Mouse (Mus musculus): ENCODE results near the gene Nsfl1c. TPM values are rescaled to one million over a fixed set of nuclear protein-coding genes. Genes with fewer than 3 reads are reported as not detected.
"Not testable (repeated sequence)": the region's sequence is repeated elsewhere in the genome, so short reads cannot be mapped to it uniquely, and the experiment has no call there.

The Nsfl1c gene
- polyA plus RNA-seq (2011; ENCODE audit: insufficient read depth, insufficient read length, low read depth, missing spikeins), result 136 and 137 TPM in 2 replicates

GRCm38 (mm10) chr2:151494035-151494803, at the start of gene Nsfl1c:
Gene Nsfl1c, plus strand, starts transcription at chr2:151494182.
- Histone ChIP-seq H3K36me3 (ENCODE audit: control insufficient read depth, insufficient read depth, low read length, poor library complexity, severe bottlenecking) (peaks cover 26% of the 10 kb centered on the region), H3K9ac (ENCODE audit: low read depth, poor library complexity, severe bottlenecking) (peak within 1 kb of the TSS; percentile 86), H3K27ac (ENCODE audit: insufficient read depth, low read length) (no peak within 1 kb of the TSS), H3K4me1 (ENCODE audit: control insufficient read depth, insufficient read depth, low read length) (no peaks in the 10 kb centered on the region), H3K27me3 (ENCODE audit: control insufficient read depth, insufficient read depth, low read length, poor library complexity, severe bottlenecking) (no peaks in the 10 kb centered on the region), H3K4me3 (ENCODE audit: low read depth, low read length) (peak within 1 kb of the TSS; percentile 82), H3K9me3 (replicated peaks; ENCODE audit: control insufficient read depth, insufficient read depth, low read length, poor library complexity, severe bottlenecking) (no peaks in the 10 kb centered on the region)
- TF ChIP-seq EP300 (IDR thresholded peaks at IDR 0.05; ENCODE audit: insufficient read depth, low read depth, low read length) (peak; percentile 55; the same call in 1 of the 2 replicates), CTCF (IDR thresholded peaks at IDR 0.05; ENCODE audit: low read depth, low read length) (peak; percentile 79), POLR2A (IDR thresholded peaks at IDR 0.05; ENCODE audit: insufficient read depth, low read length) (peak; percentile 62)

GRCm38 (mm10) chr2:151476053-151476452, 17.9 kb upstream of the Nsfl1c start, which contains the start of gene 4921509C19Rik:
Gene 4921509C19Rik, minus strand, starts transcription at chr2:151476153.
- H3K4me3 ChIP-seq (ENCODE audit: low read depth, low read length); H3K4me1 ChIP-seq (ENCODE audit: control insufficient read depth, insufficient read depth, low read length); H3K9me3 ChIP-seq (replicated peaks; ENCODE audit: control insufficient read depth, insufficient read depth, low read length, poor library complexity, severe bottlenecking); H3K9ac ChIP-seq (ENCODE audit: low read depth, poor library complexity, severe bottlenecking); H3K27me3 ChIP-seq (ENCODE audit: control insufficient read depth, insufficient read depth, low read length, poor library complexity, severe bottlenecking); H3K36me3 ChIP-seq (ENCODE audit: control insufficient read depth, insufficient read depth, low read length, poor library complexity, severe bottlenecking); H3K27ac ChIP-seq (ENCODE audit: insufficient read depth, low read length): not testable (repeated sequence)

DNA sequence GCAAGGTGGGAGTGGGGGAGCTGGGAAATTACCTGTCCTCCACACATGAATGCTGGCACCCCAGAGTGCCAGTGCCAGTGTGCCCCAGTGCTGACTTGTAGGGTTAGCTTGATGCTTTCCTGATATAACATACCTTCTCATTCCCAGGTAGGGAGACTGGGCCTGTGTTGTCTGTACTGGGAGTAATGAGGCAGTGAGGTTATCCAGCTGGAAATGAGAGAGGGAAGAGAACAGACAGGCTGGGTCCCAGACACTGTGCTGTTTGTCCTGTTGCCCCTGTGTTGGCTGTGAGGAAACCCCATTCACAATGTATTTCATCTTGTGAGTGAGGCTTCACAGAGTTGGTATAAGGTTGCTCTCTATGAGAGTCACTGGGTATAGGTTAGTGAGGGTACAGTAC, 7.5 kb upstream of the Nsfl1c start:
- no peak for TF ChIP-seq EP300 (IDR thresholded peaks at IDR 0.05; ENCODE audit: insufficient read depth, low read depth, low read length)
- TF ChIP-seq CTCF (IDR thresholded peaks at IDR 0.05; ENCODE audit: low read depth, low read length), result no peak
- TF ChIP-seq POLR2A (IDR thresholded peaks at IDR 0.05; ENCODE audit: insufficient read depth, low read length), result no peak

GRCm38 (mm10) chr2:151498358-151498757, 4.4 kb downstream of the Nsfl1c start:
- no peak overlapping the region for H3K4me3 ChIP-seq (ENCODE audit: low read depth, low read length)
- no peak overlapping the region for H3K27ac ChIP-seq (ENCODE audit: insufficient read depth, low read length)
- H3K9ac ChIP-seq (ENCODE audit: low read depth, poor library complexity, severe bottlenecking), result no peak overlapping the region
- peaks cover 55% of the 10 kb centered on the region for H3K36me3 ChIP-seq (ENCODE audit: control insufficient read depth, insufficient read depth, low read length, poor library complexity, severe bottlenecking)
- no peaks in the 10 kb centered on the region for H3K27me3 ChIP-seq (ENCODE audit: control insufficient read depth, insufficient read depth, low read length, poor library complexity, severe bottlenecking)
- no peaks in the 10 kb centered on the region for H3K9me3 ChIP-seq (replicated peaks; ENCODE audit: control insufficient read depth, insufficient read depth, low read length, poor library complexity, severe bottlenecking)
- TF ChIP-seq CTCF (IDR thresholded peaks at IDR 0.05; ENCODE audit: low read depth, low read length) (no peak), POLR2A (IDR thresholded peaks at IDR 0.05; ENCODE audit: insufficient read depth, low read length) (no peak), EP300 (IDR thresholded peaks at IDR 0.05; ENCODE audit: insufficient read depth, low read depth, low read length) (no peak)
- no peaks in the 10 kb centered on the region for H3K4me1 ChIP-seq (ENCODE audit: control insufficient read depth, insufficient read depth, low read length)

More for the DNA sequence above, 7.5 kb upstream of the Nsfl1c start:
- Histone ChIP-seq H3K27ac (ENCODE audit: insufficient read depth, low read length) (no peak overlapping the region), H3K36me3 (ENCODE audit: control insufficient read depth, insufficient read depth, low read length, poor library complexity, severe bottlenecking) (no peaks in the 10 kb centered on the region), H3K9me3 (replicated peaks; ENCODE audit: control insufficient read depth, insufficient read depth, low read length, poor library complexity, severe bottlenecking) (no peaks in the 10 kb centered on the region), H3K27me3 (ENCODE audit: control insufficient read depth, insufficient read depth, low read length, poor library complexity, severe bottlenecking) (no peaks in the 10 kb centered on the region; the same call in 1 of the 2 replicates), H3K4me1 (ENCODE audit: control insufficient read depth, insufficient read depth, low read length) (no peaks in the 10 kb centered on the region), H3K9ac (ENCODE audit: low read depth, poor library complexity, severe bottlenecking) (no peak overlapping the region), H3K4me3 (ENCODE audit: low read depth, low read length) (no peak overlapping the region)

GRCm38 (mm10) chr2:151500442-151501007, 6.5 kb downstream of the Nsfl1c start:
- peaks cover 72% of the 10 kb centered on the region for H3K36me3 ChIP-seq (ENCODE audit: control insufficient read depth, insufficient read depth, low read length, poor library complexity, severe bottlenecking)
- no peak overlapping the region for H3K9ac ChIP-seq (ENCODE audit: low read depth, poor library complexity, severe bottlenecking)
- H3K4me1 ChIP-seq (ENCODE audit: control insufficient read depth, insufficient read depth, low read length), result no peaks in the 10 kb centered on the region
- H3K4me3 ChIP-seq (ENCODE audit: low read depth, low read length), result no peak overlapping the region
- no peaks in the 10 kb centered on the region for H3K9me3 ChIP-seq (replicated peaks; ENCODE audit: control insufficient read depth, insufficient read depth, low read length, poor library complexity, severe bottlenecking)
- H3K27ac ChIP-seq (ENCODE audit: insufficient read depth, low read length), result no peak overlapping the region
- TF ChIP-seq CTCF (IDR thresholded peaks at IDR 0.05; ENCODE audit: low read depth, low read length) (no peak), POLR2A (IDR thresholded peaks at IDR 0.05; ENCODE audit: insufficient read depth, low read length) (no peak), EP300 (IDR thresholded peaks at IDR 0.05; ENCODE audit: insufficient read depth, low read depth, low read length) (no peak)
- no peaks in the 10 kb centered on the region for H3K27me3 ChIP-seq (ENCODE audit: control insufficient read depth, insufficient read depth, low read length, poor library complexity, severe bottlenecking)

DNA sequence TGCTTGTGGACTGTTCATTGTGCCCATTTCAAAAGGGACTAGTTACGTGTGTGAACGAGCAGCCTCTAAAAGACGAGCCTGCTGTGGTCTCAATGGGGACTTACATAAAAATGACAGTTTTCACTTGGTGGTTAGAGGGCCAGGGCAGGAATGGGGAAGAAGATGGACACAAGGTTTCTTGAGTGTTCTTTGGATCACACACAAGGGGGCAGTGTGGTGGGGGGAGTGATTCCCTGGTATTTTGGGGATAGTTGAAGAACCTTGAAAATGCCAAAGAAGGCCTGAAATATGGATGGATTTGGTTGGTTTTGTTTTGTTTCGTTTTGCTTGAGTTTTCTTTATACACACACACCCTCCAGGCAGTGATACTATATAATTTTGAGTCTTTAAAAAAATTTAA, 10.2 kb downstream of the Nsfl1c start:
- Histone ChIP-seq H3K4me3 (ENCODE audit: low read depth, low read length) (no peak overlapping the region), H3K9me3 (replicated peaks; ENCODE audit: control insufficient read depth, insufficient read depth, low read length, poor library complexity, severe bottlenecking) (no peaks in the 10 kb centered on the region), H3K4me1 (ENCODE audit: control insufficient read depth, insufficient read depth, low read length) (no peaks in the 10 kb centered on the region), H3K27ac (ENCODE audit: insufficient read depth, low read length) (no peak overlapping the region), H3K36me3 (ENCODE audit: control insufficient read depth, insufficient read depth, low read length, poor library complexity, severe bottlenecking) (peaks cover 75% of the 10 kb centered on the region), H3K9ac (ENCODE audit: low read depth, poor library complexity, severe bottlenecking) (no peak overlapping the region), H3K27me3 (ENCODE audit: control insufficient read depth, insufficient read depth, low read length, poor library complexity, severe bottlenecking) (no peaks in the 10 kb centered on the region)
- no peak for TF ChIP-seq POLR2A (IDR thresholded peaks at IDR 0.05; ENCODE audit: insufficient read depth, low read length)

All from ES-Bruce4 (cell line).